Mouse (Mus musculus) MEL (cell line): ENCODE results near the gene Pigo. TPM values are rescaled to one million over a fixed set of nuclear protein-coding genes. Genes with fewer than 3 reads are reported as not detected.
A peak's percentile ranks its signal among the peaks of the same experiment; 100 is the strongest.

ENCODE experiments used
- DNase-seq: peaks from one replicate; pipeline ENCODE4 v3.0.0; 2011; ENCODE audit warnings: low read depth, low spot score
- H3K27ac ChIP-seq: 2 replicates; pipeline ENCODE4 v1.5.1; 2012; ENCODE audit warnings: low read depth, mild to moderate bottlenecking, control low read depth, low read length, moderate library complexity; ENCODE audit not compliant: control insufficient read depth
- H3K27me3 ChIP-seq, 2 experiments: fragments of 150-350 bp in 1 of 2; sonication (generic) in 1 of 2; 2 replicates each; pipeline ENCODE4 v1.6.1; 2012; ENCODE audit warnings: low read length in 2 of 2, mild to moderate bottlenecking in 2 of 2, improper control_type of control experiment in 1 of 2, moderate library complexity in 1 of 2; ENCODE audit not compliant: insufficient read depth in 2 of 2, control insufficient read depth in 1 of 2
- H3K36me3 ChIP-seq, 2 experiments: 2 replicates each; pipeline ENCODE4 v1.6.1; 2012 to 2014; ENCODE audit warnings: low read length in 2 of 2, improper control_type of control experiment in 1 of 2, inconsistent platforms in 1 of 2, mild to moderate bottlenecking in 1 of 2; ENCODE audit not compliant: insufficient read depth in 2 of 2, control insufficient read depth in 1 of 2
- H3K4me1 ChIP-seq, 2 experiments: fragments of 150-350 bp in 1 of 2; sonication (generic) in 1 of 2; 2 replicates each; pipeline ENCODE4 v1.6.1; 2012; ENCODE audit warnings: low read length in 2 of 2, improper control_type of control experiment in 1 of 2, mild to moderate bottlenecking in 1 of 2; ENCODE audit not compliant: insufficient read depth in 2 of 2, control insufficient read depth in 1 of 2
- H3K4me3 ChIP-seq, 2 experiments: fragments of 150-350 bp in 1 of 2; sonication (generic) in 1 of 2; 2 replicates each; pipeline ENCODE4 v1.5.1; 2012; ENCODE audit warnings: low read depth in 2 of 2, low read length in 2 of 2, mild to moderate bottlenecking in 2 of 2, moderate library complexity in 2 of 2, control low read depth in 1 of 2, improper control_type of control experiment in 1 of 2; ENCODE audit not compliant: control insufficient read depth in 1 of 2, insufficient read depth in 1 of 2
- H3K79me2 ChIP-seq: 2 replicates; pipeline ENCODE4 v1.6.1; 2012; ENCODE audit warnings: mild to moderate bottlenecking, low read length, moderate library complexity; ENCODE audit not compliant: control insufficient read depth, poor library complexity, insufficient read depth
- H3K9ac ChIP-seq: 2 replicates; pipeline ENCODE4 v1.6.1; 2012; ENCODE audit warnings: low read depth, mild to moderate bottlenecking, control low read depth, low read length, moderate library complexity; ENCODE audit not compliant: control insufficient read depth, poor library complexity, severe bottlenecking
- H3K9me3 ChIP-seq: fragments of 150-350 bp; sonication (generic); replicated peaks from 2 replicates; pipeline ENCODE4 v1.6.1; 2012; ENCODE audit warnings: mild to moderate bottlenecking, low read length, improper control_type of control experiment, moderate library complexity; ENCODE audit not compliant: insufficient read depth
- CHD2 ChIP-seq: IDR thresholded peaks from 2 replicates; pipeline ENCODE4 v1.6.1; 2011; ENCODE audit warnings: low read length, improper control_type of control experiment
- CTCF ChIP-seq, 3 experiments: IDR thresholded peaks in 2 of 3; conservative IDR thresholded peaks in 1 of 3; 2 replicates each; pipeline ENCODE4 v1.5.1; 2011 to 2012; ENCODE audit warnings: low read length in 3 of 3, low read depth in 2 of 3, mild to moderate bottlenecking in 2 of 3, improper control_type of control experiment in 1 of 3, inconsistent platforms in 1 of 3, mixed read lengths in 1 of 3, moderate library complexity in 1 of 3; ENCODE audit not compliant: control insufficient read depth in 1 of 3, insufficient read depth in 1 of 3, poor library complexity in 1 of 3, severe bottlenecking in 1 of 3
- E2F4 ChIP-seq: IDR thresholded peaks from 2 replicates; pipeline ENCODE4 v1.6.1; 2011; ENCODE audit warnings: low read depth, low read length, improper control_type of control experiment, borderline replicate concordance
- EP300 ChIP-seq, 2 experiments: IDR thresholded peaks; 2 replicates each; pipeline ENCODE4 v1.6.1; 2011; ENCODE audit warnings: improper control_type of control experiment in 2 of 2, low read length in 2 of 2, low read depth in 1 of 2, mild to moderate bottlenecking in 1 of 2
- ETS1 ChIP-seq: IDR thresholded peaks from 2 replicates; pipeline ENCODE4 v1.6.1; 2012; ENCODE audit warnings: low read depth, mild to moderate bottlenecking, inconsistent platforms, low read length, improper control_type of control experiment, moderate library complexity
- GABPA ChIP-seq: IDR thresholded peaks from 2 replicates; pipeline ENCODE4 v1.6.1; 2012; ENCODE audit warnings: low read depth, mild to moderate bottlenecking, inconsistent platforms, low read length, improper control_type of control experiment, moderate library complexity
- GATA1 ChIP-seq: IDR thresholded peaks from 2 replicates; pipeline ENCODE4 v1.6.1; 2011; ENCODE audit warnings: low read depth, low read length, improper control_type of control experiment
- HCFC1 ChIP-seq: IDR thresholded peaks from 2 replicates; pipeline ENCODE4 v1.6.1; 2012; ENCODE audit warnings: low read depth, mild to moderate bottlenecking, inconsistent platforms, low read length, improper control_type of control experiment, moderate library complexity
- JUND ChIP-seq: IDR thresholded peaks from 2 replicates; pipeline ENCODE4 v1.6.1; 2011; ENCODE audit warnings: low read depth, mild to moderate bottlenecking, improper control_type of control experiment, low read length
- KAT2A ChIP-seq: conservative IDR thresholded peaks from 2 replicates; pipeline ENCODE4 v1.6.1; 2012; ENCODE audit warnings: low read depth, low read length, improper control_type of control experiment, inconsistent platforms
- MAX ChIP-seq: IDR thresholded peaks from 2 replicates; pipeline ENCODE4 v1.6.1; 2011; ENCODE audit warnings: low read length, improper control_type of control experiment
- MEF2A ChIP-seq: IDR thresholded peaks from 2 replicates; pipeline ENCODE4 v1.6.1; 2014; ENCODE audit warnings: low read depth, mild to moderate bottlenecking, inconsistent platforms, low read length, improper control_type of control experiment; ENCODE audit not compliant: poor library complexity, insufficient replicate concordance, severe bottlenecking; ENCODE audit errors: extremely low read depth
- MXI1 ChIP-seq: IDR thresholded peaks from 2 replicates; pipeline ENCODE4 v1.6.1; 2011; ENCODE audit warnings: mild to moderate bottlenecking, low read depth, low read length, improper control_type of control experiment
- MYC ChIP-seq: IDR thresholded peaks from 2 replicates; pipeline ENCODE4 v1.6.1; 2011; ENCODE audit warnings: low read depth, mild to moderate bottlenecking, low read length, improper control_type of control experiment, moderate library complexity
- NELFE ChIP-seq: IDR thresholded peaks from 2 replicates; pipeline ENCODE4 v1.6.1; 2011; ENCODE audit warnings: low read depth, low read length, improper control_type of control experiment
- NRF1 ChIP-seq: IDR thresholded peaks from 2 replicates; pipeline ENCODE4 v1.6.1; 2014; ENCODE audit warnings: low read depth, mild to moderate bottlenecking, inconsistent platforms, low read length, improper control_type of control experiment, moderate library complexity; ENCODE audit not compliant: poor library complexity, insufficient read depth, severe bottlenecking
- POLR2A ChIP-seq, 2 experiments: IDR thresholded peaks; 2 replicates each; pipeline ENCODE4 v1.6.1; 2011 to 2012; ENCODE audit warnings: low read length in 2 of 2, mild to moderate bottlenecking in 2 of 2, control low read depth in 1 of 2, improper control_type of control experiment in 1 of 2, low read depth in 1 of 2, moderate library complexity in 1 of 2; ENCODE audit not compliant: control insufficient read depth in 1 of 2, insufficient read depth in 1 of 2, poor library complexity in 1 of 2
- POLR2AphosphoS2 ChIP-seq: IDR thresholded peaks from 2 replicates; pipeline ENCODE4 v1.6.1; 2011; ENCODE audit warnings: low read length, improper control_type of control experiment
- RAD21 ChIP-seq: IDR thresholded peaks from 2 replicates; pipeline ENCODE4 v1.6.1; 2011; ENCODE audit warnings: mild to moderate bottlenecking, low read depth, low read length, improper control_type of control experiment
- RCOR1 ChIP-seq: IDR thresholded peaks from 2 replicates; pipeline ENCODE4 v1.6.1; 2012; ENCODE audit warnings: low read depth, mild to moderate bottlenecking, inconsistent platforms, low read length, improper control_type of control experiment
- SIN3A ChIP-seq: IDR thresholded peaks from 2 replicates; pipeline ENCODE4 v1.6.1; 2012; ENCODE audit warnings: low read length, improper control_type of control experiment, inconsistent platforms
- SMC3 ChIP-seq: IDR thresholded peaks from 2 replicates; pipeline ENCODE4 v1.6.1; 2011; ENCODE audit warnings: low read depth, low read length, improper control_type of control experiment
- TAL1 ChIP-seq: IDR thresholded peaks from 2 replicates; pipeline ENCODE4 v1.6.1; 2012; ENCODE audit warnings: mild to moderate bottlenecking, inconsistent platforms, low read length, moderate library complexity, mixed read lengths
- TBP ChIP-seq: IDR thresholded peaks from 2 replicates; pipeline ENCODE4 v1.8.0; 2011; ENCODE audit warnings: low read depth, low read length, improper control_type of control experiment
- TCF12 ChIP-seq: IDR thresholded peaks from 2 replicates; pipeline ENCODE4 v1.6.1; 2014; ENCODE audit warnings: low read depth, mild to moderate bottlenecking, inconsistent platforms, low read length, improper control_type of control experiment, moderate library complexity
- UBTF ChIP-seq: IDR thresholded peaks from 2 replicates; pipeline ENCODE4 v1.6.1; 2012; ENCODE audit warnings: low read depth, mild to moderate bottlenecking, inconsistent platforms, low read length, improper control_type of control experiment, moderate library complexity, borderline replicate concordance; ENCODE audit not compliant: insufficient read depth
- USF2 ChIP-seq, 2 experiments: IDR thresholded peaks; 2 replicates each; pipeline ENCODE4 v1.6.1; 2011 to 2012; ENCODE audit warnings: improper control_type of control experiment in 2 of 2, low read length in 2 of 2, borderline replicate concordance in 1 of 2, inconsistent platforms in 1 of 2, low read depth in 1 of 2, mild to moderate bottlenecking in 1 of 2; ENCODE audit not compliant: insufficient read depth in 1 of 2
- ZC3H11A ChIP-seq: IDR thresholded peaks from 2 replicates; pipeline ENCODE4 v1.6.1; 2012; ENCODE audit warnings: low read depth, mild to moderate bottlenecking, inconsistent platforms, low read length, improper control_type of control experiment
- ZKSCAN1 ChIP-seq: IDR thresholded peaks from 2 replicates; pipeline ENCODE4 v1.6.1; 2012; ENCODE audit warnings: low read depth, mild to moderate bottlenecking, inconsistent platforms, low read length, improper control_type of control experiment, moderate library complexity
- ZMIZ1 ChIP-seq: IDR thresholded peaks from 2 replicates; pipeline ENCODE4 v1.6.1; 2012; ENCODE audit warnings: low read depth, mild to moderate bottlenecking, inconsistent platforms, low read length, improper control_type of control experiment, moderate library complexity
- ZNF384 ChIP-seq: IDR thresholded peaks from 2 replicates; pipeline ENCODE4 v1.6.1; 2012; ENCODE audit warnings: low read depth, mild to moderate bottlenecking, inconsistent platforms, low read length, improper control_type of control experiment
- polyA plus RNA-seq, 2 experiments: library from polyadenylated mRNA; stranded (reverse) in 1 of 2; unstranded in 1 of 2; fragments of >175 nt in 1 of 2; fragments of >200 nt in 1 of 2; gene quantifications; 2 replicates each; pipeline versions ENCODE4 v1.2.1 to v1.2.4; 2012; ENCODE audit warnings: low replicate concordance in 2 of 2, low read depth in 1 of 2; ENCODE audit not compliant: insufficient read length in 2 of 2, insufficient read depth in 1 of 2, missing spikeins in 1 of 2
- total RNA-seq: library from RNA; depleted of rRNA; stranded (reverse); fragments of 300-350 nt; gene quantifications from 2 replicates; pipeline ENCODE4 v1.2.3, GENCODE M21; 2012

Gene Pigo
- total and polyA plus RNA-seq, 3 experiments, result 22.3 to 36.1 TPM; not detected in 1

- TF ChIP-seq NELFE (peak; percentile 46; the same call in 1 of the 2 replicates), TBP (0 out of 2 replicates have a peak, but pooled peaks have one; percentile 11), TCF12 (0 out of 2 replicates have a peak, but pooled peaks have one; percentile 16), GATA1 (no peak), ZMIZ1 (no peak), JUND (no peak), MAX (no peak; the same call in 1 of the 2 replicates), POLR2A (IDR thresholded peaks at IDR 0.05; ENCODE audit: control insufficient read depth in 1 of 2, insufficient read depth in 1 of 2, low read depth in 1 of 2, low read length in 2 of 2, poor library complexity in 1 of 2) (peak; percentile 66 to 67), NRF1 (no peak), SIN3A (peak; percentile 72), RAD21 (no peak), ZC3H11A (no peak), HCFC1 (peak; percentile 94), UBTF (no peak), GABPA (0 out of 2 replicates have a peak, but pooled peaks have one; percentile 39), MEF2A (no peak), POLR2AphosphoS2 (no peak), E2F4 (peak; percentile 75; the same call in 1 of the 2 replicates), EP300 (IDR thresholded peaks at IDR 0.05; ENCODE audit: low read depth in 1 of 2, low read length in 2 of 2) (no peak), ETS1 (no peak), ZNF384 (peak; percentile 51; the same call in 1 of the 2 replicates)
Measured at GRCm38 (mm10) chr4:43010161-43011038, 15.2 kb downstream of the Pigo start, which contains the start of gene Fancg (continued).

DNA sequence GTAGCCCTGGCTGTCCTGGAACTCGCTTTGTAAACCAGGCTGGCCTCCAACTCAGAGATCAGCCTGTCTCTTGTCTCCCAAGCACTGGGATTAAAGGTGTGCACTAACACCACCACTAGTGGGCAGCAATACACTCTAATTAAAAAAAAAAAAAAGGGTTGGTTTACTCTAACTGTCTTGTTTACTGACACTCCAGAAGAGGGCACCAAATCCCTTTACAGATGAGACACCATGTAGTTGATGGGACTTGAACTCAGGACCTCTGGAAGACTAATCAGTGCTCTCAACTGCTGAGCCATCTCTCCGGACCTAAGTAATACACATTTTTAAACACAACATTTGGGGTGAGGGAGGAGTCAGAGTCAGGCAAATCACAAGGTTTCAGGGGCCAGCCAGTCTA, 19.9 kb downstream of the Pigo start:
- Histone ChIP-seq H3K4me1 (peaks cover 5 to 7% of the 10 kb centered on the region in 2 experiments; a peak in 3 of 4 replicates), H3K27ac (no peak overlapping the region), H3K9me3 (no peaks in the 10 kb centered on the region), H3K36me3 (peaks cover 0 to 7% of the 10 kb centered on the region in 2 experiments; a peak in 2 of 4 replicates), H3K4me3 (no peak overlapping the region), H3K27me3 (no peaks in the 10 kb centered on the region), H3K79me2 (peaks cover 1% of the 10 kb centered on the region; the same call in 1 of the 2 replicates), H3K9ac (no peak overlapping the region)
- peak; percentile 82 for DNase-seq
- TF ChIP-seq CTCF (IDR thresholded peaks at IDR 0.05 in 2 of 3, conservative IDR thresholded peaks at IDR 0.05 in 1 of 3; ENCODE audit: control insufficient read depth in 1 of 3, insufficient read depth in 1 of 3, low read depth in 2 of 3, low read length in 3 of 3, poor library complexity in 1 of 3, severe bottlenecking in 1 of 3) (peak; percentile 33 to 96 (median 73); a peak in 4 of 6 replicates), TAL1 (no peak), RCOR1 (no peak), SIN3A (peak; percentile 79), ZKSCAN1 (peak; percentile 69; the same call in 1 of the 2 replicates), KAT2A (no peak), TBP (0 out of 2 replicates have a peak, but pooled peaks have one; percentile 35), MXI1 (no peak), HCFC1 (peak; percentile 71), USF2 (IDR thresholded peaks at IDR 0.05; ENCODE audit: borderline replicate concordance in 1 of 2, insufficient read depth in 1 of 2, low read depth in 1 of 2, low read length in 2 of 2) (no peak), ZNF384 (peak; percentile 99), CHD2 (no peak), RAD21 (peak; percentile 65), NELFE (no peak), SMC3 (peak; percentile 59), TCF12 (no peak), NRF1 (no peak), ZC3H11A (peak; percentile 48), MYC (0 out of 2 replicates have a peak, but pooled peaks have one; percentile 49)
